Mouse (Mus musculus) lung, postnatal 0 days (tissue): ENCODE data around the gene Trip11. TPM values are rescaled to one million over a fixed set of nuclear protein-coding genes. Genes with fewer than 3 reads are reported as not detected.

ENCODE experiments used
- ATAC-seq: fragments of 200-750 bp; cut with Nextera tagmentation; 2 replicates; pipeline ENCODE4 v1.8.0; 2017; ENCODE audit warnings: moderate library complexity
- DNase-seq: peaks from one replicate; pipeline ENCODE4 v3.0.0-alpha.2; 2016; ENCODE audit warnings: low spot score
- H3K27ac ChIP-seq: fragments of 300-500 bp; sonication (generic); 2 replicates; pipeline ENCODE4 v1.5.1; 2014; ENCODE audit warnings: antibody characterized with exemption, mild to moderate bottlenecking, low read length, mixed read lengths
- H3K27me3 ChIP-seq: fragments of 300-500 bp; sonication (generic); replicated peaks from 2 replicates; pipeline ENCODE4 v1.6.1; 2014; ENCODE audit warnings: low read length, mixed read lengths; ENCODE audit not compliant: insufficient read depth
- H3K36me3 ChIP-seq: fragments of 300-500 bp; sonication (generic); 2 replicates; pipeline ENCODE4 v1.6.1; 2014; ENCODE audit warnings: low read length, mixed read lengths; ENCODE audit not compliant: insufficient read depth
- H3K4me1 ChIP-seq: fragments of 300-500 bp; sonication (generic); 2 replicates; pipeline ENCODE4 v1.6.1; 2014; ENCODE audit warnings: antibody characterized with exemption, low read depth, low read length, mixed read lengths; ENCODE audit not compliant: insufficient read depth
- H3K4me2 ChIP-seq: fragments of 300-500 bp; sonication (generic); replicated peaks from 2 replicates; pipeline ENCODE4 v1.6.1; 2014; ENCODE audit warnings: low read depth, mild to moderate bottlenecking, low read length, moderate library complexity, mixed read lengths
- H3K4me3 ChIP-seq: fragments of 300-500 bp; sonication (generic); 2 replicates; pipeline ENCODE4 v1.5.1; 2014; ENCODE audit warnings: low read depth, low read length
- H3K9ac ChIP-seq: fragments of 300-500 bp; sonication (generic); replicated peaks from 2 replicates; pipeline ENCODE4 v1.6.1; 2014; ENCODE audit warnings: low read depth, mild to moderate bottlenecking
- H3K9me3 ChIP-seq: fragments of 300-500 bp; sonication (generic); 2 replicates; pipeline ENCODE4 v1.6.1; 2016; ENCODE audit warnings: low read length, mixed read lengths
- CTCF ChIP-seq: IDR thresholded peaks from 2 replicates; pipeline ENCODE4 v1.5.1; 2016; ENCODE audit warnings: antibody characterized with exemption, mild to moderate bottlenecking
- EP300 ChIP-seq: IDR thresholded peaks from 2 replicates; pipeline ENCODE4 v1.6.1; 2016; ENCODE audit warnings: antibody characterized with exemption, mild to moderate bottlenecking, control low read depth
- WGBS: fragments of 180-500 bp; shearing (Covaris S2); extraction: QIAGEN DNeasy Blood & Tissue Kit; methylation state at CpG from one replicate; pipeline ENCODE4 v1.1.7; 2014; 5-methylcytosine and 5-hydroxymethylcytosine counted together
- polyA plus RNA-seq: library from polyadenylated mRNA; unstranded; fragments of >200 nt; fragmentation: Nextera tagmentation; extraction: Ambion mirVana; gene quantifications from 2 replicates; pipeline ENCODE4 v1.2.1, GENCODE M21; 2015

The Trip11 gene
- polyA plus RNA-seq, 1 experiment from 2014 or later, result 30.8 TPM

GRCm38 (mm10) chr12:101917165-101917564 lies 4.1 kb upstream of the Trip11 start:
- DNase-seq (no peak), ATAC-seq (no peak)
- Histone ChIP-seq H3K4me3 (no peak overlapping the region), H3K9me3 (no peaks in the 10 kb centered on the region), H3K27ac (no peak overlapping the region), H3K36me3 (no peaks in the 10 kb centered on the region), H3K4me2 (no peak overlapping the region), H3K27me3 (no peaks in the 10 kb centered on the region), H3K9ac (no peak overlapping the region), H3K4me1 (no peaks in the 10 kb centered on the region)
- TF ChIP-seq EP300 (no peak), CTCF (no peak)

DNA sequence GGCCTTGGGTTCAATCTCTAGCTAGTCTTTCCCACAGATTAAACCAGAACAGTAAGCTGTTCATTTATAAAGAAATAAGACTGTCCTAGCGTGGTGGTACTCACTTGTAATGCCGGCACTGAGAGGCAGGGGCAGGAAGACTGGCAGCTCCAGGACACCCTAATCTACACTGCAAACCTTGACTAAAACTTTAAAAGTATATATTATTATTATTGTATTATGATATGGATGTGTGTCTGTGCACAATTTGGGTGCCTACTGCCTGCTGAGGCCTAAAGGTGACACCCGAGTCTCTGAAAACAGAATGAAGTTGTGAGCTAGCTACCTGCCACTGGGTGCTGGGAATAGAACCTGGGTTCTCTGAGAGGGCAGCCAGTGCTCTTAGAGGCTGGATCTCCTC lies 1.7 kb downstream of the Trip11 start:
- H3K4me2 ChIP-seq, result peak overlapping the region; percentile 75; the same call in 1 of the 2 replicates
- ATAC-seq (no peak), DNase-seq (no peak)
- no peak overlapping the region for H3K4me3 ChIP-seq
- no peaks in the 10 kb centered on the region for H3K36me3 ChIP-seq
- H3K27me3 ChIP-seq, result no peaks in the 10 kb centered on the region
- WGBS, result 85% methylated on average over 3 of the region's 3 CpGs
- H3K9ac ChIP-seq, result no peak overlapping the region
- no peak for TF ChIP-seq CTCF
- no peak for TF ChIP-seq EP300
- peaks cover 8% of the 10 kb centered on the region; the same call in 1 of the 2 replicates for H3K4me1 ChIP-seq
- H3K9me3 ChIP-seq, result no peaks in the 10 kb centered on the region
- H3K27ac ChIP-seq, result no peak overlapping the region

DNA sequence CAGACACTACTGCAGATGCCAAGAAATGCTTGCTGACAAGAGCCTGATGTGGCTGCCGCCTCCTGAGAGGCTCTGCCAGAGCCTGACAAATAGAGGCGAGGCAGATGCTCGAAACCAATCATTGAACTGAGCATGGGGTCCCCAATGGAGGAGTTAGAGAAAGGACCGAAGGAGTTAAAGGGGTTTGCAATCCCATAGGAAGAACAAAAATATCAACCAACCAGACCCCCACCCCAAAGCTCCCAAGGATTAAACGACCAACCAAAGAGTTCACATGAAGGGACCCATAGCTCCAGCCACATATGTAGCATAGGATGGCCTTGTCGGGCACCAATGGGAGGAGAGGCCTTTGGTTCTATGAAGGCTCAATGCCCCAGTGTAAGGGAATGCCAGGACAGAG lies 2.7 kb downstream of the Trip11 start:
- peaks cover 8% of the 10 kb centered on the region; the same call in 1 of the 2 replicates for H3K4me1 ChIP-seq
- no peaks in the 10 kb centered on the region for H3K9me3 ChIP-seq
- ATAC-seq (no peak), DNase-seq (no peak)
- H3K27ac ChIP-seq, result no peak overlapping the region
- H3K27me3 ChIP-seq, result no peaks in the 10 kb centered on the region
- H3K4me3 ChIP-seq, result no peak overlapping the region
- H3K4me2 ChIP-seq, result no peak overlapping the region
- no peak overlapping the region for H3K9ac ChIP-seq
- H3K36me3 ChIP-seq, result no peaks in the 10 kb centered on the region
- no peak for TF ChIP-seq CTCF
- no peak for TF ChIP-seq EP300
- 89% methylated on average over 6 of the region's 6 CpGs for WGBS

DNA sequence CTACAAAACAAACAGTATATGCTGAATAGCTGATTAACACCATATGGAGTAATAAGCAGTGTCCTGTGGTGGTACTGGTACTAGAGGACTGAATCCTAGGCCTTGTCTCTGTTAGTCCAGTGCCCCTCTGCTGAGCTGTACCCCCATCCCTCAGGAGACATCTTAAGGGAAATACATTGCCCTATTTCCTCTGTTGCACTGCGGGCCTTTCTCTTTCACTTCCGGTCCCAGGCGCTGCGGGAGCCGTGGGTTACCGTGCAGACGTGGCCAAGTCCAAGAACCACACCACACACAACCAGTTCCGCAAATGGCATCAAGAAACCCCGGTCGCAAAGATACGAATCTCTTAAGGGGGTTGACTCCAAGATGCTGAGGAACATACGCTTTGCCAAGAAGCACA lies 7.2 kb downstream of the Trip11 start:
- H3K27me3 ChIP-seq, result no peaks in the 10 kb centered on the region
- no peak for TF ChIP-seq CTCF
- TF ChIP-seq EP300, result no peak
- H3K4me2 ChIP-seq, result no peak overlapping the region
- DNase-seq (no peak), ATAC-seq (no peak)
- no peaks in the 10 kb centered on the region for H3K4me1 ChIP-seq
- 87% methylated on average over 12 of the region's 12 CpGs for WGBS
- H3K4me3 ChIP-seq, result no peak overlapping the region
- H3K9me3 ChIP-seq, result no peaks in the 10 kb centered on the region
- H3K36me3 ChIP-seq, result no peaks in the 10 kb centered on the region
- no peak overlapping the region for H3K9ac ChIP-seq
- no peak overlapping the region for H3K27ac ChIP-seq

GRCm38 (mm10) chr12:101904906-101905305 lies 8.2 kb downstream of the Trip11 start:
- DNase-seq (no peak), ATAC-seq (no peak)
- H3K9ac ChIP-seq, result no peak overlapping the region
- H3K4me1 ChIP-seq, result no peaks in the 10 kb centered on the region
- H3K4me3 ChIP-seq, result no peak overlapping the region
- 85% methylated on average over 4 of the region's 4 CpGs for WGBS
- no peaks in the 10 kb centered on the region for H3K36me3 ChIP-seq
- H3K27me3 ChIP-seq, result no peaks in the 10 kb centered on the region
- no peak overlapping the region for H3K4me2 ChIP-seq
- H3K9me3 ChIP-seq, result no peaks in the 10 kb centered on the region
- TF ChIP-seq EP300, result no peak
- TF ChIP-seq CTCF, result no peak
- H3K27ac ChIP-seq, result no peak overlapping the region

GRCm38 (mm10) chr12:101904170-101904569 lies 8.9 kb downstream of the Trip11 start:
- TF ChIP-seq EP300 (no peak), CTCF (no peak)
- Histone ChIP-seq H3K4me3 (no peak overlapping the region), H3K4me1 (no peaks in the 10 kb centered on the region), H3K9me3 (no peaks in the 10 kb centered on the region), H3K36me3 (no peaks in the 10 kb centered on the region), H3K9ac (no peak overlapping the region), H3K27ac (no peak overlapping the region), H3K27me3 (no peaks in the 10 kb centered on the region), H3K4me2 (no peak overlapping the region)
- DNase-seq (no peak), ATAC-seq (no peak)
- 90% methylated on average over 3 of the region's 3 CpGs for WGBS

- WGBS, result 55% methylated on average over 2 of the region's 2 CpGs
- no peak overlapping the region for H3K4me3 ChIP-seq
- no peaks in the 10 kb centered on the region for H3K4me1 ChIP-seq
- H3K27me3 ChIP-seq, result no peaks in the 10 kb centered on the region
- H3K9ac ChIP-seq, result no peak overlapping the region
- H3K9me3 ChIP-seq, result no peaks in the 10 kb centered on the region
- DNase-seq, result no peak
- H3K4me2 ChIP-seq, result no peak overlapping the region
- no peak overlapping the region for H3K27ac ChIP-seq
- TF ChIP-seq EP300 (no peak), CTCF (no peak)
- no peak for ATAC-seq
- peaks cover 4% of the 10 kb centered on the region; the same call in 1 of the 2 replicates for H3K36me3 ChIP-seq
Observed at GRCm38 (mm10) chr12:101899671-101900245, 13.3 kb downstream of the Trip11 start.
